Mouse (Mus musculus) ovary, adult 18-20 months (tissue): ENCODE measurements at regions not wholly inside any gene's neighbourhood (a gene's known extent, or its start where the extent isn't known, plus 50 kb on each side); places are given as distances from the start of the nearest gene placed in this dataset.
"Not testable (repeated sequence)": the region's sequence is repeated elsewhere in the genome, so short reads cannot be mapped to it uniquely, and the experiment has no call there.

Source experiments
- DNase-seq: peaks from one replicate; pipeline ENCODE4 v3.0.0; 2022; ENCODE audit warnings: low spot score, mixed read lengths

DNA sequence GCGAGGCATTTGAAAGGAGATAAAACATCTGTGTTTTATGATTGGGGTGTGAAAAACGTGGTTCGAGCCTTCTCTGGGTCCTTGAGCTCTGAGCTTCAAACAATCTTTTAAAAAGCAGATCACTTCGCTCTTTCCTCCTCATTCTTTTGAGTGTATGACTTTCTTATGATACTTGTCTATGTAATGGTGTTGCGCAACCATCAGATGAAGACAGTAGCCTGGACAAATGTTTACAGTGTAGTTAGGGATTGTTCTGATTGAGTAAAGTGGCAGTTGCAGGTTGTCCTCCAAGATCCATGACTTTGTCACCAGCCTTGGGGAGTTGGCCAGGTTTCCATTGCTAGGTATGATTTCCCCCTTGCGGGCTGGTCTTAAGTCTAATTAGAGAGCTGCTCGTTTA, 116.1 kb upstream of the Pfn2 start:
- DNase-seq = no peak

DNA sequence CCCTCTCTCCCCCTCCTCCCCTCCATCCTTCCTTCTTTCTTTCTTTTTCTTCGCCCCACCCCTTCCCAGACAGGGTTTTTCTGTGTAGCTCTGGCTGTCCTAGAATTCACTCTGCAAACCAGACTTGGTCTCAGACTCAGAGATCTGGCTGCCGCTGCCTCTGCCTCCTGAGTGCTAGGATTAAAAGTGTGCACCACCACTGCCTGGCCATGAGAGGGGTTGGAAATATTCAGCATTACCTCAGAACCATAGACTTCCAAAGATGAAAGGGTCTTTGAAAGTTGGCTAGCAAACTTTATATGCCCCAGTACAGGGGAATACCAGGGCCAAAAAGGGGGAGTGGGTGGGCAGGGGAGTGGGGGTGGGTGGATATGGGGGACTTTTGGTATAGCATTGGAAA, 122.7 kb upstream of the Pfn2 start:
- not testable (repeated sequence) for DNase-seq

DNA sequence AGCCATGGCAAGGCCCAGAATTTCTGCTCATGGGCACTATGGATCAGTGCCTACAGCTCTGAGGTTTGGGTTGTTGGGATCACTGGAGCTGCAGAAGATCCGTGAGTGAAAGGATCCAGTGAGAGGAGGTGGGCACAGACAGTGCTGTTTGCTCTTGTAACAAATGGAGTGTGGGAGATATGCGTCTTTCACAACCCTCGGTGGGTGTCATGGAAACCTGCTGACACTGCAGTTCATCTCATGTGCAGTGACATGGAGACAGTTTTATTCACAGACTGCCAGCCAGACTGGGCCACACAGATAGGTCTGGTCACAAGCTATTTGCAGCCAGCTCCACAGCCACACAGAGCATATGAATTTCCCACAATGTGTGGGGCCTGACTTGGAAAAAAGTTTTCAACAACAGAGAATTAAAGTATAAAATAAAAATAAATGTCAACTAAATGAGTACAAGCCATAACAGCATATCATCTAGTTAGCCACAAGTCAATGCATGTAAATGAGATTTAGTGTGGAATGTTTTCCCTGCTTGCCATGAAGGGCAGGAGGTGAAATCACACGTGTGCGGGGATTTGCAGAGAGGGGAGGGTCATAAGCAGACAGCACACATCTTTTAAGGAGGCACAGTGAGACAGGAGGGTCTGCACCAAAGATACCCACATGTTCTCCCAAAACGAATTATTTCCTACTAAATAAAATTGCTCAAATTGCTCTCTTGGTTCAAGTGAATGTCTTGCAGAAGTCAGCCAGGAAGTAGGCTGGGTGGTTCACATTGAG, 124.8 kb upstream of the Pfn2 start:
- DNase-seq = no peak

DNA sequence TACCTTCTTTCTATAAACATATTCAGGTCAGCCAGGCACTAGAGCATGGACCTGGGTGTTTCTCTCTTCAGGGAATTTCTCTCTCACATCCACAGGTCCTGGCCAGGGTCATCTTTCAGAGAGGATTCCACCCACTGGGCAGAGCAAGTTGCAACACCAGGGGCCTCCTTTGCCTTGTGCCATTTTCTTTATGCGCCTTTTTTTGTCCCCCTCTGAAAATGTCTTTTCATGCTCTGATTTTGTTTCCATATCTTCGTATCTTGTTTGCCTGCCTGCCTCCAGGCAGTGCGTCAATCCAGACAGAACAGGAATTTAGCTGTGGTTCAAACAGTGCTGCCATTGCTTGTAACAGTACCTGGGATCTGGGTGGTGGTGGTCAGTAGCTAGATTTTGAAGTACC, 125.7 kb upstream of the Pfn2 start:
- no peak for DNase-seq

DNA sequence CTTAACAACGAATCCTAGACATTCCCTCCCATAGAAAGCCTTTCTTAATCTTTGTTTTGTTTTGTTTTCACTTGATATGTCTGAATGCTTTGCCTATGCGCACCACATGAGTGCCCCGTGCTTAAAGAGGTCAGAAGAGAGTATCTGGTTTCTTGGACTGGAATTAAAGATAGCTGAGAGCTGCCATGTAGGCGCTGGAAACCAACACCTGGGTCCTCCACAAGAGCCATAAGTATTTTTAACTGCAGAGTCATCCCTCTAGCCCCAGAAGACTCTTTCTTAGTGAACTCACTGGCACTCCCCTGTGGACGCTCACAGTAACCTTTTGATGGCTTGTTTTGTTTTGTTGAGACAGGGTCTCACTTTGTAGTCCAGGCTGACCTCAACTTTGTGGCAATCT, 127.5 kb upstream of the Pfn2 start:
- DNase-seq = no peak

DNA sequence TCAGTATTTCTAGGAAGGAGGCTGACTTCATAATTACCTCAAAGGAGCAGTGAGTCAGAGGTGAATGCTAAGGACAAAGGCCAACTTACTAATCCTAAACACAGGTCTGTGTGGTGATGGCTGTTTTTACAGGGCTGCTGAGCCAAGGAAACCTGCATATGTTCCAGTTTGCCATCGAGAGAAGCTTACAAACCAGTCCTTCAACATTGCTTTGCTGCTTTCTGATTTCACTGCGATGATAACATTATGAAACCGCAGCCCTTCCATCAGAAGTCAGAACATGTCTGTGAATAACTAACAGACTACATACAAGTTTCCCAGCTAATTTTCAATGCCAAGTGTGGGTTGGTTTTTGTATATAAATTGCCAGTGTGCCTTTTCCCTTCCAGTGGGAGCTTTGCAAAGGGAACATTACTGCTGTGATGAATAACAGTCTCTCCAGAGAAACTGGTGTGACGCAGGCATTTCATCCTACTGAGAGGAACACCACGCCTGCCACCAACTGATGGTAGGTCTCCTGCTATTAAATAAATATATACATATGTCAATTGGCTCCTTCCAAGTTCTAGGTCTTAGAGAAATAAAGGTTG, 128.9 kb upstream of the Pfn2 start:
- no peak for DNase-seq

DNA sequence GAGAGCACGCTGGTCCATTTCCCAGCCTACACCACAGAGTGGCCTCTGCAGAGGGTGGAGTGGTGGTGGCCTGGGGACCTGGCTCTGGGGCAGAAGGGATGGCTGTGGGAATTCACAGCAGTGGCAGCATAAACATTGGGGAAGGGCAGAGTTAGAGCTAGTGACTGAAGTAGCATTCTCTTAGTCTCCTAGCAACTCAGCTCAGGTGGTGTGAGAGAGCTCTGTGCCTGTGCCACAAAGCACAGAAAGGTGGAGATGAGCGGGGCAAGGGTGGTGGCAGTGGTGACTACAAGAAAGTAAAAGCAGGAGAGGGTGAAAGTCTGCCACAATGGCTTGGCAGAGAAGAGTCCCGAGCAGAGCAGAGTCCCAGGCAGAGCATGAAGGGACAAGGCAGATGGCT, 140.3 kb upstream of the Pfn2 start:
- no peak for DNase-seq

DNA sequence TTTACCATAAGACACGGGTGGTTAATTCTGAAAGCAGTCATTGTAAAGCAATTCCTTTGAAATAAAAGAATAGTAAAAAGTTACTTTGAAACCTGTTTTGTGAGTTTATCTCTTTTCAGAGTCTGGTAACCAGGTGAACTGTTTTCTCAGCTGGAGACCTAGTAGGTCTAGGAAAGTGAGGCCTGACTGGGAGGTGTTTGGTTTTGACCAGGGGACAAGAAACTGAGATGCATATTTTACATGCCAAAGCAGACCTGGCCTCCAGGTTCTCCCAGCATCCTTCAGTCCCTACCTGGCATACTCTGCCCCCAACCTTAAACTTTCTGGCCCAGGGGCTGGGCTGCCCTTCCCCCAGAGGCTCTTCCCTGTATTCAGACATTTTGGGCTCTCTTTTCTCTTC, 142.9 kb upstream of the Pfn2 start:
- DNase-seq = no peak

DNA sequence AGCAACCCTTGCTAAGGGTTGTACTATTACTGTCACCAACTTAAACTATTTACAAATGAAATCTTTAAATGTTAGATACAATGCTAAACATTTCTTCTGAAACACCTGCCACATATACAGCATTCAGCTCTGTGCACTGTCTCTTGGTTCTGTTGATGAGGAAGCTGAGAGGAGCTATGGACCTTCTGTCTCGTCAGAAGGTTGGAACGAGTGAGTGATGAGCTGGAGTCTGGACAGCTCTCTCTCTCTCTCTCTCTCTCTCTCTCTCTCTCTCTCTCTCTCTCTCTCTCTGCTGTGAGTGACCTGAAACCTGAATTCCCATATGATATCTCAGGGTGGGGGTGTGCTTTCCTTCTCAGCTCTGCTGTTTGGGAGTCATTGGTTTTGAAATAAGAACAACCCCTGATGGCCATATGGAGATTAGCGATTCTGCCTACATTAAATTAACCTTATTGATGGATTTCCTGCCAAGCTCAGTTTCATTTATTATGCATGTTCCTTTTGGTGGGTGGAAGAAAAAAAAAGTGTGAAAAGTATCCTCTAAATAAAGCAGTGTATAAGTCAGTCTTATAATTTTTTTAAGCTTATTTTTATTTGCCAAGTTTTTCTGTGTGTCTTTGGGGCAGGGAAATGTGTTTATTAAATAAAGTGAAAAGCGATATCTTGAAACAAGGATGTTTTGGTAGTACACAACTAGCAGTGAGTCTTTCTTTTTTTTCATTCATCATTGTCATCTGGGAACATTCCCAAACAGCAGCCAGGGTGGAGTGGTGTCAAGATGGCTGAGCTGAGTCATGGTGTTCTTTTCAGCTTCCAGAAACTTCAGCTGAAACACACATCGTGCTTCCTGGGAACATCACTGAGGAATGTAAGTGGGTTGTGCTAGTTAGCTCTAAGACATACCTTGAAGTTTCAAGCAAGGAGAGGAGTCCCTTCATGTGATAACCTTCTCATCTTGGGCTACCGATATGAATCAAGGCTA, 150.5 kb upstream of the Pfn2 start:
- no peak for DNase-seq

DNA sequence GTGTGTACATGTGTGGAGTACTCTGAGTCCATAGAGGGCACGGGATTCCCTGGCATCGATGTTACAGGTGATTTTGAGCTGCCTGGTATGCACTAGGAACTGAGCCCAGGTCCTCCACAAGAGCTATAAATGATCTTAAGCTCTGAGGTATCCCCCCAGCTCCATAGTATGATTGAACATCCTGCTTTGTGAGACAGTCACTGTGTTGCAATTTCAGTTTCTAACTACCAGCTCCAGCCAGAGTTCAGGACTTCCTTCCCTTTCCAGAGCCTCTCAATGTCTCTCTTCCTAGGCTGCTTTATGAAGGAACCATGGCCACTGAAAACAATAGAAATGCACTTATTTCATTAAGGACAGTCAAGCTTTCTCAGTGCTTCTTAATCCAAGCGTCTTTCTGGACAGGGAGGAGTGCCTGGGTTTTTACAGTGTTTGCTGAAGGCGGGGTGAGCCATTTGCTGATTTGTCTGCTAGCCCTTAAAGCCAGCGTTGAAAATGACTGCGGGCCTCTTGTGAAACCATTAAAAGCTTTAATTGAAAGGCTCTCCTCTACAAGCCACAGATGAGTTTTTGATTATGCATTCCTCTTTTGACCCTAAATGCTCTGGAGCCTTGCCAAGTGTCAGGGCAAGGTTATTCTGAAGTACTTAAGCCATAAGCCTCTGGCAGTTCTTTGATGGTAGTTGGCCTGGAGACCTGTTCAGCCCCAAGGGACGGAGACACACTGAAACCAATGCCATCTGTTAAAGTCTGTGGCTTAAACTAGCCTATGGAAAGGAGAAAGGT, 155.1 kb upstream of the Pfn2 start:
- no peak for DNase-seq

DNA sequence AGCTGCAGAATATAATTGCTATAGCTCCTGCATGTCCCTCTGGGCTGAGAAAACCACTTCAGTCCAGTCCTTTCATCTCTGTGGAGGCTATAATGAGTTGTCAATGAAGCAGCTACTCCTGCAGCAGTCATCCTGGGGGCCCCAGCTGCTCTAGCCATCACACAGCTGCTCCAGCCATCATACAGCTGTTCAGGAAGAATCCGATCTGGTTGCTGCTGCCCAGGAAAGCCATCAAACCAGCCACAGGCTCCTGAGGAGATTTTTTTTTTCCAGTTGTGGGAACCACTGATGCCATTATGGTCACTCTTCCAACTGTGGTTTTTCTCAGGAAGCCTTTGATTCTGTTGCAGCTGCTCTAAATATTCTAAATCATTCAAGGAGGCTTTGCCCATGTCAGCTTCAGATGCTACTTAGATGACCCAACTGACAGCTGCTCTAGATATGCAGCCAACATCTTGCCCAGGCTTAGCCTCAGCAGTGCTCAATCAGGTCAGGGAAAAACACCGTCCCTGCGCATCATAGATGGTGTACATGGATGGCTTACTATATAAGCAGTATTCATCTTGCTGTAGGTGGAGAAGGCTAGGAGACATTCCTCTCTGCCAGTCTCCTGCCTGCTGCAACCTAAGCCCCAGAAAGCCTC, 177.0 kb upstream of the Pfn2 start:
- DNase-seq = no peak

DNA sequence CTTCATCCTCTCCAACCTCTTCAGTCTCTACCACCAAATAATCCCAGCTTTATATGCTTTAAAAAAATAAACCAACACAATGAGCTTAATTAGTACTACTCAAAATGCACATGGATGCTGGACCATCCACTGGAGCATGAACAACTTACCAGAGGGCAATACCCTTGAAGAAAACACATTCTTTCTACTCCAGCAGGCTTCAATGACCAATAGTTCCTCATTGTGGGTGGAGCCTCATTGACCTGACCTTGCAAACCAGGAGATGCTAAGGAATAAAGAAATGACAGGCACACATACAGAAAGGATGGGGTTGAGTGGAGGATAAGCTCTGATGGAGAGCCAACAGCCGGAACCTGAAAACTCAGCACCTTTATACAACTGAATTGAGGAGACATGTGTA, 201.7 kb upstream of the Pfn2 start:
- no peak for DNase-seq

DNA sequence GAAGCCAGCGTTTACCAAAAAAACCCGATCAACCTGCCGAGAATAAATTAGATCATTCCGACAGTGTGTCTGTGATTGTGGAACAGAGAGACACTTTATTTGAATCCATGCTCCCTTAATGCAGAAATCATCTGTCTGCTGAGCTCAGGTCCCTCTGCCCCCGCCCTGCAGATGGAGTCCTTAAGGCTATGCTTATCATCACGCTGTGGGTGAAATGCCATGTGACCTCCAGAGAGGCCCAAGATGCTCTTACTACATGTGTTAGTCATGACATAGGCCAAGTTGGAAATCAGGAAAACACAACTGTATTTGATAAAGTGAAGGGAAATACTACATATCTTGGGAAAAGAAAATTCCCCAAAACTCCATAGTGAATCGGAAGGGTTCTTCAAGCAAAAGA, 206.8 kb upstream of the Pfn2 start:
- DNase-seq = no peak

DNA sequence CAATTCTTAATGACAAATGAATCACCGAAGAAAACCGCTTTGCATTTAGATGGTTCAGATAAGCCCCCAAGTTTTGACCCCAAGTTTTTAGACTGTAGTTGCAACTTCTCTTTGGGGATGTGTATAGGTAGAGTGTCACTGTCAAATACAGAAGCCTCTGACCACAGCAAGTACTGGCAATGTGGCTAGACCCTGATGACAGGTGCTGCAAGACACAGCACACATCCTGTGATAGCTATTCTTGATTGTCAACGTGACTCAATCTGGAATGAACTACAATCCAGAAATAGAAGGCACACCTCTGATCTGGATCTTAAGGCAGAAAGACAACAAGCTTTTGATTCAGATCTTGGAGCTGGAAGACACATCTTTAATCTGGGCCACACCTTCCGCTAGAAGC, 207.3 kb upstream of the Pfn2 start:
- no peak for DNase-seq

DNA sequence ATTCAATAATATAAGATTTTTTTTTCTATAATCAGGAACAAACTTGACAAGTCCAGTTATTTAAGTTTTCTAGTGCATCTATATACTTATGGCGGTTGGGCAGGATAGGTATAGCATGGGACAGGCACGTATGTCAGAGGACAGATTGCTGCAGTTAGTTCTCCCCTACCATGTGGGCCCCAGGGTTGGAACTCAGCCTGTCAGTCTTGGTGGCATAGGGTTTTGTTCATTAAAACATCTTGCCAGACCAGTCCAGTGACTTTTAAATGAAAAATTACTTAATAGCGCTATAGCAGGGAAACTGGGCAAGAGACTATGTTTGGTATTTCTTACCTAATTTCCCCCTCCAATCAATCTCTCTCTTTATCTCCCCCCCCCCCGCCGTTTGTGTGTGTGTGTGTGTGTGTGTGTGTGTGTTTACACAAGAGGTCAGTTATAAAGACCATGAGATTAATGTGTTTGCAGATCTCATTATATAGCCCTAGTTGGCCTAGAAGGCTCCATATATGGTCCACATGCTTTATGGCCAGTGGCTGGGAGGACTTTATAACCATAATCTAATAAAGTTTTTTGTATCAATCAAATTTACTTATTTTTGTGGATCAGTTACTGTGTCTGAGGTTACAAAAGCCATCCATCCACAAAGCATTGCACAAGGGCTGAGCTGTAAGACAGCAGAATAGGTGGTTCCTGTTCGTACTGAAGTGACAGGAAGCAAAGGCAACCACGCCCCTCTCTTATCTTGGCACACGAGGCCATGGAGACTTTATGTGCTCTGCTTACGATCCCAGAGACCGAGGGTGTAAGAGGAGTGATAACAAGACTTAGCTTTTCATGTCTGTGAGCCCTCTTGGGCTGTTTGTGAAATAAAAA, 208.5 kb upstream of the Pfn2 start:
- no peak for DNase-seq

DNA sequence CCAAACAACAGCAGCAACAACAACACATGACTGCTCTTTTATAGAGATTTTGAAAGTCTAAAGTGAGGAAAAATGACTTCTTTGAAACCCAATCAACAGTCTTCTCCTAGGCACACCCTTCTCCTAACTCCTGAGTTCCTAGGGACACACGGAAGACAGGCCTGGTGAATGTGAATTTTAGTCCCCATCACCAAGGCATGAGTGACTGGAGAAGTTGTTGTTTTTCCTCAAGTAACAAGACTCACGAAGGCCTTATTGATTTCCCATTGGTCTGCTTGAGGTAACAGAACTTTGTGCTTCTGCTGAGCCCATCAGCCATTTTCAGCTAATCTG, 209.2 kb upstream of the Pfn2 start:
- DNase-seq = no peak

DNA sequence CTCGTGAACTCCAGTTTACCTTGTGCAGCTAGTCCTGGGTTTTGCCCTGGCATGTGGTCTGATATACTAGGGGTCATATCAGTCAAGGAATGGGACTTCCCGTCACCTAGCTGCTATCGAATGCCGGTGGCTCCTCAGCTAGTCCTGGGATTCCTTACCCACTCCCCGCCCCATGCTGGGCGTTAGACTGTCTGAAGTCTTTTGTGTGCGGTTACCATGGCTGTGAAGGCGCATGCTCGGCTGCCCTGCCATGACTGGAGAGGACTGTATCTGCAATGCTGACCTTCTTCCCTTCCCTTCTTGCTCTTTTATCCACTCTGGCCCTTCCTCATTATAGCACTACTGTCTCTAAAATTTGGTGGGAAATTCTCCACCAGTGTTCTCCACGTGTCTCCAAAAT, 210.3 kb upstream of the Pfn2 start:
- DNase-seq = no peak

DNA sequence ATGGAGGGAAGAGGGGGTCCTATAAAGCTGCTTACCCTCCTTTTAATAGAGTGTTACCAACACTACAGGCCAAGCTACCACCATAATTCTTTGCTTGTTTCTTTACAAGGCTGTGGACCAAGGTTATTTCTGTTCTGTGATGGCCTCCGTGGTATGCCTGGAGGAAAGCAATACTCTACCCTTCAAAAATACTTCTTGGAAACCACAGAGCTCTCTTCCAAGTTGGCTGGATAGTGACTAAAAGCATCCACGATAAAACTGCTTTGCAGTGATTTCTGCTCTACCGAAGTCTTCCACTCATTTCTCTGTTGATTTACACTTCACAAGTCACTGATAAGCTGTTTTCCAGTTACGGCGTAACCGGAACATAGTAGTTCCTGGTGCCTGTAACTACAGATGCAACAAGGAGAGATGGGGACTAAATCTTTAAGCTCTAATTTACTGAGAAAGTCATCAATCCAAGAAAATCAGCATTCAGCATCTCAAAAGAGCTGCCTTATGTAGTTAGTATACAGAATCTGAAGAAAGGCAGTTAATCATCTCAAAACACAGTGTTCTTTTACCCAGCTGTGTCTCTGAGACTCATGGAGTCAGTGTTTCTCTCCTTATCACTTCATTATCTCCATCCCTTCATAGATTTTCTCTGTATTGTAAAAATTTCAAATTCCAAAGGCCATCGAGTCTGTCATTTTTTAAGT, 216.1 kb upstream of the Pfn2 start:
- DNase-seq = no peak

DNA sequence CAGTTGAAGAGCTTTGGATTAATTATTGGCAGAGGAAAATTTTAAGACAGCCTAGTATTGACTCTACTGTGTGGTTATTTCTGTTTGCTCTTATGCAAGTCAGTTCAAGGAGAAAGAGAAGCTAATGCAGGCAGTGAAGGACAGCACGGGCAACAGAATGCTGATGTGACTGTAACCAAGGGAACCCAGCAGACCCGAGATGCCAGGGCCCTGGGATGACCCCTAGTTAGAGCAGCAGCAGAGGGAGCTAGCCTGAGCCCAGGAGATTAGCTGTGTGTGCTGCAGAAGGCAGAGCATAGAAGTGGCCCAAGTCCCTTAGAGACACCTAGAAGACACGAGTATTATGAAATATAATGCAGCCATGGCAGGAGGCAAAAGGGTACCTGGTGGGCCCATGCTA, 223.7 kb upstream of the Pfn2 start:
- DNase-seq = no peak

DNA sequence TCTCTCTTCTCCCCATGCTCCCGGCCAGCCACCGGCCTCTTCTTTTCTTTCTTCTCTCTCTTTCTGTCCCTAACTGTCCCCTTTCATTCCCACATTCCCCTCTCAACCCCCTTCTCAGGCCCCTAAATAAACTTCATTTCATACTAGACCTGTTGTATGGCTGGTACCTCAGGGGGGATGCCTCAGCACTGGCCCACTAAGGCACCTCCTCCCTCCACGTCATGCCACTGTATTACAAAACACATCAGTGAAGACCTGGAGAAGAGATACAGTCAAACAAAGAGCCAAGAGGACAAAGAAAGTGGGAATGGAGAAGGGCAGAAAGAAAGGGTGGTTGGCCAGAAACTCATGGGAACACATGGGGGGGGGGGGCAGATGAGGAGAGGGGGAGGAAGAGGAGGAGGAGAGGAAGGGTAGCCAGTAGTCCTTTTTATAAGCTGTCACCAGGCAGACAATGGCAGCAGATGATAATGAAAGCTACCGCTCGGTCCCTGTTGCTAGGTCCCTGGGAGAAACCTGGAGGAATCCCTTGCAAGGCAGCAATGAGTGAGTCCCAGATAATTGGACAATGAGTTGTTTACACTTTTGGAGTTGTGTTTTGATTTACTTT, 224.5 kb upstream of the Pfn2 start:
- no peak for DNase-seq
